Mouse (Mus musculus): ENCODE results near the gene H60b. TPM values are rescaled to one million over a fixed set of nuclear protein-coding genes. Genes with fewer than 3 reads are reported as not detected.
"Not testable (repeated sequence)": the region's sequence is repeated elsewhere in the genome, so short reads cannot be mapped to it uniquely, and the experiment has no call there.

Gene H60b
- total RNA-seq, 2 experiments from 2014 or later = not detected

DNA sequence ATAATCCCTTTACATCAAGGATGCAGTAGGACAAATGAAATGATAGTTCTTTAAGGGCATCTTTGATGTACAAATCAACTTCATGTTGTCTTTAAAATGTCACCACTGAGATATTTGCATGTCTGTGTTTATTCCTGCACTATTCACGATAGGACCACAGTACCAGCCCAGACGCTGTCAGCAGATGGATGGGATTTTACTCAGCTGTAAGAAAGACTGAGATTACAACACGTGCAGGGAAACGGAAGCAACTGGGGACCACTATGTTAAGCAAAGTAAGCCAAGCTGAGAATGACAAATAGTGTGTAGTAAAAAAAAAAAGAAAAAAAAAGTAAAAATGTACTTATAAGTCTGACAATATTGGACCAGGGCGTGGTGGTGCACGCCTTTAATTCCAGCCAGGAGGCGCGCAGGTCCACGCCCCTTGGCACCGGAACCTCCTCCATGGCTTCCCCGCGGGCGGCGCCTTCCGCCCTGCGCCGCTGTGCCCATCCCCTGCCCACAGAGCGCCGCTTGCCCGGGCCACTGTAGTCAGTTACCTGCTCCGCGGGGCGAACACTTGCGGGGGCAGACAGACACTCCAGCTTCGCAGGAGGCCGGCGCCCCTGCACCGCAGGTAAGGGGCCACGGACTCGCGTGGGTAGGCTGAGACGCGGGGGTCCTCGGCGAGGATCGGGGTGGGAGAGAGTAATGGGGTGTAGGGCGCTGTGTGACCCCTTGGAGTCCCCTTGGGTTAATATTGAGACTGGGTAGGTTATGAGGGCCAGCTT is 114.7 kb downstream of the H60b start:
- not testable (repeated sequence) for DNase-seq (ENCODE audit: low spot score in 2 of 2)

DNA sequence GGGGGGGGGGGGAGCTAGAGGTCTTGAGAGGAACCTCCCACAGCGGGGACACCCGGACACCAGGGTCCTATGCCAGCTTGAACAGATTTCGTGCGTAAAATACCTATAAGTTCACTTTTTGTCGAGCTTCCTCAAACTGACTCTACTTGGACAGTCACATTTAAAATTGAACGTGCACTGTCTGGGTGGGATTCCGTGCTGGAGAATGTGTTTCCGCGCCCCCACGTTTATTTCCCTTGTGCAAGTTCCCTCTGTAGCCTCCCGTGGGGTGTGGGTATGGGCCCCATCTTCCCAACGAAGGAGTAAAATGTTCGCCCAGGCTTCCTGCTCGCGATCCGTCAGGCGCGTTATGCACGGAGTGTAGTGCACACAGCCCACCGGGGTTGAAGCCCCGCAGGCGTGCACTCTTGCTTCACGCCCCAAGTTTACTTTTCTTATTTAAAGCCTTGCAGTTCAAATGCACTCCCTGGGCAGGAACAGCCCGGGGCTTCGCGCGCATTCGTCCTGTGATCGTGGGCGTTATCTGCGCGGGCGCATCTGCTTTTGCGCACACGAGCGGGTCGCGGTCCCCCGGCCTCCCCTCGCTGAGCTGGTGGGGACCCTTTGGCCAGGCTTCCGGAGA is 115.4 kb downstream of the H60b start:
- no peak for DNase-seq (ENCODE audit: low spot score in 2 of 2)

DNA sequence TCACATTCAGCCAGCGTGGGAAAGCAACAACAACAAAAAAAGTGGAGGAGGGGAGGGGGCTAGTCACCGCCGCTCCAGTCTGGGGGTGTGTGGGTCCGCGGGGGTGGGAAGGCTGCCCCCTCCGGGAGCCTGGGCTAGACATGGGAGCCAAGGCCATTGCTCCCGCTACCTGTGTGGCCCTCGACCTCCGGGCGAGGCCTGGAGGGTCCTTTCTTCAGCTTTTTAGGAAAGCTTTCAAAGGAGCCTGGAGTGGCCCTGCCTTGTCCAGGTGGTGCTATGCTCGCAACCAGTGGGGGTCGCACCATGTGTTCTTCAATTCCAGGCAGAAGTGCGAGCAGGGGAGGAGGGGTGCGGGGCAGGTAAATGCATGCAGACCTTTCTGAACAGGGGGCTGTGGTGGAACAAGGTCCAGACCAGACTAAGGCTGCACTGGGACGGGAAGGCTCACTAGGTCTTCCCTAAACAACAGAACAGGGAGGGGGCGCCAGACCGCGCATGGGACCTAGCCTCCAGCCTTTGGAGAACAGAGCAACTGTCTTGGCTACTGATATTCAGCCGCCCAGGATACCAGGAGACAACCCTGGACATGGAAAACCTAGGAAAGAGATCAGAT is 116.2 kb downstream of the H60b start:
- DNase-seq (ENCODE audit: low spot score in 2 of 2) = no peak

DNA sequence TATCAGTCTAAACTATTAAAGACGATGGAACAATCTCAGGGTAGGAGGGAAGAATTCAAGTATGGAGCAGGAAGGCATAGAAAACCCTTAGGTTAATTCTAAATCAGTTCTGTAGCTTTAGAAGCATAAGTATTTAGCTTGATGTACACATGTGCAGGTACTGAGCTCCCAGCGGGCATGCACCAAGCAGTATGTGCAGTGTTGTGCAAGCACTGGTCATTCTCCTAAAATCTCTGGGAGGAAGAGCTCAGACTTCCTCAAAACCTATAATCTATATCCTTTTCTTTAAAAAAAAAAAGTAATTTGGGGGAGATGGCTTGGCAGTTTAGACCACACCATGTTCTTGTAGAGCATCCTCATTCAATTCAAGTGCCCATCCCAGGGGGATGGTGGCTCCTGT is 120.1 kb downstream of the H60b start:
- not testable (repeated sequence) for DNase-seq (ENCODE audit: low spot score in 2 of 2)

DNA sequence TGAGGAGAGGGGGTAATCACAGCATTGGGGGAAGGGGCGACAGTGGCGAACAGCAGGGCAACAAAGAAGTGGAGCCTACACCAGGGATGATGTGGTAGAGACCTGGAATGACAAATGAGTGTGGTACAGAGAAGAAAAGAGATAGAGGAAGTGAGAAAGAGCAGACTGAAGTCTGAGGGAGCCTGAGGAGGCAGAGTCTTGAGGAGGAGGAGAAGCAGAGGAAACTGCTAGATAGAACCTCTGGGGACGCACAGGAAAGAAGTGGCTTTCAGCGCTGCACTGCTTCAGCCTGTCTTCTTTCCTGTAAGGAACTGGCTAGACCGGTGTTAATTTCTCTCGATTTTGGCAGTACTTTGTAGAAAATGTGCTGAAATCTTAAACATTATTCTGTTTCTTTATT is 124.4 kb downstream of the H60b start:
- DNase-seq (ENCODE audit: low spot score in 2 of 2) = no peak

DNA sequence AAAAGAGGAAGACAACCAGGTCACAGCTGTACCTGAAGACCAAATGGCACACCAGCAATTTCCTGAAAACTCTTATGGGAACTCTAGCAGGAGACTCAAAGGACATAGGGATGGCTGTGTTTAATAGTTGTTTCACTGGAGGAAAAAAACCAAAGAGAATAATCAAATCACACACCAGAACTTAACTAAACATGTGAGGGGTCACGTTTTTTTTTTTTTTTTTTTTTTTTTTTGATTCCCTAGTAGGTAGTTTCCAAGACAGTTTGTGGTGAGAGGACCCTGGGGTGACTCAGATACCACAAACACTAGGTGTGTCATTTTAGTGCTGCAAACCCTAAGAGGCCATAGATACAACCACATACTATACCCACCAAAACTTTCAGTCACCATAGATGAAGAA is 137.3 kb downstream of the H60b start:
- no peak for DNase-seq (ENCODE audit: low spot score in 2 of 2)

DNA sequence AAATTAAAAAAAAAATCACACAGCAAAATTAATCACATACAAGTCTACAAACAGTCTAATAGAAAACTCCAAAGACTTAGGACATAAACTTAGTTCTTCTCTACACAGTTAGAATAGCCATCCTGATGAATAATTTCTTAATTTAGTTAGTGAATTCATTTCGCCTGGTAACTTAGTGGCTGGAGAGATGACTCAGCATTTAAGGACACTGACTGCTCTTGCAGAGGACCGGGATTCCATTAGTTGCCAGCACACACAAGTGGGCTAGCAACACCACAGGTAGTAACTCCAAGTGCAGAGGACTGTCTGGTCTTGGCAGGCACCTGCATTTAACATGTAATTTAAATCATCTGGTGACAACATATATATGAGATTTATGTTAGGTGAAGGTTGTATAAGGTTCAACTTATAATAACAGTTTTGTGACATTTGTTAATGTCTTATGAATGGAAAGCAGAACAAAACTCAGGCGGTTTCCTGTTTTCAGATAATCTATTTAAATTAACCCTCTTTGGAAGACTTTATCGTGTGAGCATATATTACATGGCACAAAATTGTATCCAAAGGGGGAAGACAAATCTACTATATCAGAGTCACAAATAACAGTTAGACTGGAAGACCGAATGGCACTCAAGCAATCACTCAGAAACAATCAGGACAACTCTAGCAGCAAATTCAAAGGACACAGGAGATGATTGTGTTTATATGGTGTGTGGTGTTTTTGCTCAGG is 138.8 kb downstream of the H60b start:
- no peak for DNase-seq (ENCODE audit: low spot score in 2 of 2)

DNA sequence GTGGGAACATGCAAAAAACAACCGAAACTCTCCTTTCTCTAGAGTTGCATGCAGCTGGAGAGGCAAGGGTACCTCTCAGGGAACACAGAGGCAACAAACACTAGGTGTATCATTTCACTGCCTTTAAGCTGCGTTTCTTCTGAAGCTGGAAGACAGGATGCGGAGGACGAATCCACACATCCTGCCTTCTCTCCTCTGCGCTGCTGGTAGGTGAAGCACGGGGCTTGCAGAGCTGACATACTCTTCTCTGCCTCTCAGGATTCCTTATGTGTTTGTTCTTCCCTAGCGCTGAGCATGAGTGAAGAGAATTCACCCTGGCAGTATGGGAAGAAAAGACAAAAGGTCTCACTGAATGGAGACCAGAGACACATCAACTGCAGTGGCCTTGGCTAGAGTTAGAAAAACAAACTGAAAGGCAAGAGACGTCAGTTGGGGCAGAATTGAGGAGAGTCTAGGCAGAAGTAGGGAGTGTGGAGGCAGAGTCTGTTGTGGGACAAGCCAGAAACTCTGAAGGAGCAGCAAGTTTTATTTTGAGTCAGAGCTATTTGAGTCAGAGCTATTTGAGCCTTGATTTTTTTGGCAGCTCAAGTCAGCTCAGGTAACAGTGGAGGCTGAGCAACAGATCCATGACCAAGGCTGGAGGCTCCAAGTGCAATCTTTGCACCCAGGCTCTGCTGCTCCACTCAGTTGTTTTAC is 139.5 kb downstream of the H60b start:
- DNase-seq (ENCODE audit: low spot score in 2 of 2) = no peak

DNA sequence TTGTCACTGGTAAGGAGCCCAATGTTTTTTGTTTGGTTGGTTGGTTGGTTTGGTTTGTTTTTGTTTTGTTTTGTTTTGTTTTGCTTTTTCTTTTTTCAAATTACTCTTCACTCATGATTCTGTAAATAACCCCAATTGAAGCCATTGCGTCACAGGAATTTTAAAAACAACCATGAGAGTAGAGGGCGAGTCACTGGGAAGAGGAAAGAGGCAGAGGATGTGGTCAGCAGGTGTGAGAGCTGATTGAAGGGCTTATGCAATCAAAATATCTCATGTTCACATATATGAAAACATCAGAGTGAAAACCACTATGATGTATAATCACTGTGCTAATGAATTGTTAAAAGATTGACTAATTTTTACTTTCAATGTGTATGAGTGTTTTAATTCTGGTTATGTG is 140.9 kb downstream of the H60b start:
- no peak for DNase-seq (ENCODE audit: low spot score in 2 of 2)

DNA sequence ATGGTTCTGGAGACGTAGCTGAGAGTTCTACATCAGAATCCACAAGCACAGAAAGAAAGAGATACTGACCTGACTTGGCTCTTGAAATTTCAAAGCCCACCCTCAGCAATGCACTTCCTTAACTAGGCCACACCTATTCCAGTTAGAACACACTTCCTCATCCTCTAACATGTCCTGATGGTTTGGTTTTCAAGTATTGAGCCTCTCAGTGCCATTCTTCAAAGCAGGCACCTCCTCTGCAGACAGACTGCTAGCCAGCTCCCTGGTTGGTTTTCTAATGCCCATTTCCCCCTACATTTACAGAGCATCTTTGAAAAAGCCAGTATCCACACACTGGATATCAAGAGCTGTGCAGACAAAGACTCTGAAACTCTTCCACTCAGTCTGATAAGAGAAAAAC is 143.3 kb downstream of the H60b start:
- no peak for DNase-seq (ENCODE audit: low spot score in 2 of 2)

DNA sequence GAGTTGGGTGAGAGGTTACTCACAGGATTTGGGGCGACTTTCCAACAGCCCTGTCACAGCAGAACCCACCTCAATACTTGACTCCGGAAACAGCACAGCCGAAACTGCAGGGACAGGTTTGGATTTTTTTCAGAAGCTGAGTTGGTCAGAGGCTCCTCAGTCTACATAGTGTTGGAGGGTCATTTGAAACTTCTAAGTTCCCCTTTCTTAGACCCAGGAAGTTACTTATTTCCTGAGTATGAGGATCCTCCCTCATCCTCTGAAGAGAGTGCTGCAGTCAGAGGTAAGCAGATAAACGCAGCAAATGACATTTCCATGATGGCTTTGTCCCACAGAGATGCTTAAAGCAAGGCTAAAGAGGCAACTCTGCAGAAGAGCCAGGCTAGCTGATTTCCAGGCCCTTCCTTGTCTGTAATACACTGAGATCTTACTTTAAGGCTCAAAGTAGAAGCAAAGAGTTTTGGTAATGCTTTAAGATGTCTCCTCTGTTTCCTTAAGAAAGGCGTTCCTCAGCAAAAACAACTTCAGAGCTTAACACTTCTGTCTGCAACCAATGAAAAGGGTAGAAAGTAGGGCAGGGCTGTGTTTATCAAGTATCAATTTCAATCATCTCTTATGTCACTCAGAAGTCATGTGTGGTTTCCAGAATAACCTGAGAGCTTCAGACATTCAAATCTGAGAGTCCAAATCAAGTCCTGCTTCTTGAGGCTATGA is 144.1 kb downstream of the H60b start:
- DNase-seq (ENCODE audit: low spot score in 2 of 2) = no peak

DNA sequence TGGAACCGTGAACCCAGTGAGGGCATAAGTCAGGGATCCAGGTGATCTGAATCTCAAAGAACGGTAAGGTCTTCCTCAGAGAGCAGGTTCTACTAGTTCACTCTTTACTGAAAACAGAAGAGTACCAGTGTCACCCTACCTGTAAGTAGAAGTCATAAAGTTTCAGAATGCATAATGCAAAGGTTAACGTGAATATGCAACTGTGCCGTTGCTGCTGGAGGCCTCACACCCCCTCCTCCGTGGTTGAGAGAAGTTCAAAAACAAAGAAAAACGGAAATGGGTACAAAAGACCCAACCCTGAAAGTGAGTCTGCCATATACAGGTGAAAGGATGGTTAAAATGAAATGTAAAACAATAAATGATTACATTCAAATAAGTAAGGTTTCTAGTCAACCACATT is 145.3 kb downstream of the H60b start:
- no peak for DNase-seq (ENCODE audit: low spot score in 2 of 2)

DNA sequence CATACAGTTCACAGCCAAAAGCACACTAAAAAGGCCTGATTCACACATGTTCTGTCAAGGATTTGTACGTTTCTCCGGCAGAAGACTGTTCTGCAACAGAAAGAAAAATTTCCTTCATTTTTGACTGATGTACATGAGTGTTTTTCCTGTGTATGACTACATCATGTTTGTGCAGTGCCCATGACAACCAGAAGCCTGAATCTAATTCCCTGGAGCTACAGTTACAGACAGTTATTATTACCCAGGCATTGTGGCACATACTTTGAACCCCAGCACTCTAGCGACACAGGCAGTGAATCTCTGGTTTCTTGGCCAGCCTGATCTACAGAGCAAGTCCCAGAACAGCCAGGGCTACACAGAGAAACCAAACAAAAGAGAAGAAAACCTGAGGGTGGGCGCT is 147.4 kb downstream of the H60b start:
- no peak for DNase-seq (ENCODE audit: low spot score in 2 of 2)

DNA sequence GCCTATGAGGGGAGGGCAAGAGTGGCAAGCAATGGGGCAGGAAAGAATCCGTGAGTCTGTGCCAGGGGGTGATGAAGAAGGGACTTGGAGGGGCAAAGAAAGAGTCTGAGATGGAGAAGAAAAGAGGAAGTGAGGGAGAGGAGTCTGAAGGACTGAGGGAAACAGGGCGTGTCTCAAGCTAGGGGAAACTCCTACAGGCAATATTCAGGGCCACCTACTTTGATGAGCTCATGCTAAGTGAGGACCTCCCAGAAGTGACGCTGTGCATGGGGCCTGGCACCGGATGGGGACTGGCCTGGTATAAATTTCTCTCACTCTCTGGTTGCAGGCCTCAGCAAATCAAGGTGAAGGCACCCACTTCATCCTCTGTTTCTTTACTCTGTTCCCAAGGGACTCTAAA is 148.1 kb downstream of the H60b start:
- no peak for DNase-seq (ENCODE audit: low spot score in 2 of 2)

DNA sequence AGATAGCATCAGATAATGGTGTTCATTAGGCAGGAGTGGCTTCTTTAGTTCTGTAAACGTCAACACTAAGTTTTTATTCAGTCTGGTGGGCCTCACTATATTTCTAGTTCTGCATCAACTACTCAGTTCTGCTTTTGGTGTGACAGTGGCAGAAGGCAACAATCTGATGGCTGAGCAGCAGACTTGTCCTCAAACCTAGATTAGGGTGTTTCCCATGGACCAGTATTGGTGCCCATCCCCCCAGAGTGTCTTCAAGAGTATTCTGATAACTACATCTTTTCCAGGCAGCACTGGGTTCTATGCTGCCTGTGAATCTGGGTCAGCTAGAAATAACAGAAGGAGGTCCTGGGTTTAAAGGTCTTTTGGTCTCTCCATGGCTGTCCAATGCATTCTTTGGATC is 149.8 kb downstream of the H60b start:
- DNase-seq (ENCODE audit: low spot score in 2 of 2) = no peak

DNA sequence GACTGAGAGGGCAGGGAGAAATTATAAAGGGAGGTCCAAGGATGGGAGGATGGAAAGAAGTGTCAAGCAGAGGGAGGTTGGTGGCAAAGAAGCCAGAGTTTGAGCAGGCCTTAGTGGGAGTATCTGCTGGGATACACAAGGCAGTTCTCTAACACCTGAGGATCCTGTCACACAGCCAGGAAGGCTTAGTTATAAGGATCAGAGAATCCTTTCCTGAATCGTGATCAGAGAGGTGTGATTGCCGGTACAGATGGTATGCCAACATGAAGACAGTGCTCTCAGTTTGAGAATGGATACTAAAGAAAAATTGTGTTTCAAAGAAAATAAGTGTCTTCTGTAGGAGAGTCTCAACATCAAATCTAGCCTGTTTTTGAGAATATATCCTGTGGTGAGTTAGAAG is 164.5 kb downstream of the H60b start:
- no peak for DNase-seq (ENCODE audit: low spot score in 2 of 2)

Other genes with a start within 250 kb of the H60b start
- not detected for gene 4930444G20Rik, start 90.5 kb upstream of the H60b start, total RNA-seq (2021)
- 1 to 10 TPM; 1.2 to 1.9 TPM for gene E030030I06Rik, start 9.3 kb upstream of the H60b start, total RNA-seq (2021)
- not detected for gene Raet1e, start within 50 bp of the H60b start, total RNA-seq (2021)
- gene Raet1d, start 202.0 kb downstream of the H60b start, total RNA-seq (2021) = not detected

Measured in layer of hippocampus, postnatal 10 days (tissue).